In genomic region chr3:116422074-116422473, GRCm38 (mm10) we compare ENCODE assay signal across 8 mouse cellular contexts. TPM values are rescaled to one million over a fixed set of nuclear protein-coding genes. Genes with fewer than 3 reads are reported as not detected.
DNase-seq lines count a peak whose midpoint lies in the region; ATAC-seq and TF ChIP-seq lines count a peak whose summit lies in the region.

No protein-coding gene starts in this region.

- ATAC-seq in heart, embryonic 11.5 days (replicated peaks; ENCODE audit: insufficient number of reproducible peaks, low FRiP score, low TSS enrichment), result no peak
- no peak for ATAC-seq in liver, embryonic 15.5 days (ENCODE audit: insufficient read depth)

- dilution Hi-C loops in CH12.LX (cut with MboI; ENCODE audit: extremely low pct_ligation_motif_present, extremely low pct_unique_long_range_greater_than_20kb, low sequenced_read_pairs), result no loop called here

- in situ Hi-C loops in CH12.LX (cut with MboI; ENCODE audit: low pct_ligation_motif_present, low pct_unique_long_range_greater_than_20kb, low sequenced_read_pairs), result loop anchor here (5.0 kb wide), 1 partner anchor 65 kb away; no protein-coding TSS in a partner anchor

- H3K9me3 ChIP-seq in heart, embryonic 11.5 days (replicated peaks; ENCODE audit: control insufficient read depth, low read length), result no peaks in the 10 kb centered on the region
- peaks cover 4% of the 10 kb centered on the region for H3K9me3 ChIP-seq in CH12.LX (replicated peaks; ENCODE audit: low read length)
- H3K9me3 ChIP-seq in hindbrain, embryonic 10.5 days, result no peaks in the 10 kb centered on the region
- no peaks in the 10 kb centered on the region for H3K9me3 ChIP-seq in liver, embryonic 15.5 days (replicated peaks)

- TF ChIP-seq RAD21 in CH12.LX (IDR thresholded peaks at IDR 0.05; ENCODE audit: low read depth, low read length), result no peak

- H3K4me2 ChIP-seq in heart, embryonic 11.5 days, result peak overlapping the region; percentile 82
- H3K4me2 ChIP-seq in CH12.LX (ENCODE audit: insufficient read depth, low read depth, poor library complexity, severe bottlenecking), result peak overlapping the region; percentile 87
- H3K4me2 ChIP-seq in liver, embryonic 15.5 days, result peak overlapping the region; percentile 100

- peaks cover 5% of the 10 kb centered on the region for H3K4me1 ChIP-seq in heart, embryonic 11.5 days (ENCODE audit: control insufficient read depth, insufficient read depth, low read length)
- H3K4me1 ChIP-seq in CH12.LX (ENCODE audit: control insufficient read depth in 1 of 2, insufficient read depth in 2 of 2), result peaks cover 9 to 38% of the 10 kb centered on the region in 2 experiments
- H3K4me1 ChIP-seq in hindbrain, embryonic 10.5 days (replicated peaks), result peaks cover 33% of the 10 kb centered on the region
- peaks cover 18% of the 10 kb centered on the region for H3K4me1 ChIP-seq in liver, embryonic 15.5 days (replicated peaks)

- peaks cover 17% of the 10 kb centered on the region for H3K79me2 ChIP-seq in CH12.LX (replicated peaks; ENCODE audit: control insufficient read depth, extremely low read depth, insufficient read depth, poor library complexity, severe bottlenecking)

- no peak for TF ChIP-seq POLR2A in CH12.LX (IDR thresholded peaks at IDR 0.05; ENCODE audit: low read depth, low read length)

- no peak overlapping the region for H3K9ac ChIP-seq in heart, embryonic 11.5 days (ENCODE audit: low read depth, low read length)
- 0 out of 2 replicates have a peak overlapping the region, but pooled peaks have one; percentile 89 for H3K9ac ChIP-seq in CH12.LX (ENCODE audit: insufficient read depth, low read depth)
- no peak overlapping the region for H3K9ac ChIP-seq in liver, embryonic 15.5 days

- H3K27ac ChIP-seq in heart, embryonic 11.5 days (ENCODE audit: low read depth, low read length), result no peak overlapping the region
- H3K27ac ChIP-seq in CH12.LX (ENCODE audit: insufficient read depth, low read depth), result no peak overlapping the region
- H3K27ac ChIP-seq in hindbrain, embryonic 10.5 days, result peak overlapping the region; percentile 98
- no peak overlapping the region for H3K27ac ChIP-seq in liver, embryonic 15.5 days (replicated peaks)

- no peaks in the 10 kb centered on the region for H3K27me3 ChIP-seq in heart, embryonic 11.5 days (ENCODE audit: control insufficient read depth, insufficient read depth, low read length)
- no peaks in the 10 kb centered on the region for H3K27me3 ChIP-seq in CH12.LX (replicated peaks)
- H3K27me3 ChIP-seq in hindbrain, embryonic 10.5 days (ENCODE audit: insufficient read depth, poor library complexity, severe bottlenecking), result no peaks in the 10 kb centered on the region
- H3K27me3 ChIP-seq in liver, embryonic 15.5 days, result no peaks in the 10 kb centered on the region

- intact Hi-C loops in heart, postnatal 10 days (cut with DNase I), result loop anchor here (2.0 to 5.0 kb wide), 4 partner anchors 40 to 410 kb away; partner anchors contain the start of gene Rtca

- TF ChIP-seq EP300 in CH12.LX (IDR thresholded peaks at IDR 0.05; ENCODE audit: low read length), result no peak

- 54% methylated on average over 8 of the region's 8 CpGs for WGBS in heart, embryonic 11.5 days (ENCODE audit: insufficient replicate concordance)
- 44% methylated on average over 8 of the region's 8 CpGs for WGBS in hindbrain, embryonic 10.5 days
- 67% methylated on average over 8 of the region's 8 CpGs for WGBS in liver, embryonic 15.5 days (ENCODE audit: insufficient replicate concordance)

- DNase-seq in heart, postnatal 10 days, result no peak
- no peak for DNase-seq in CH12.LX (ENCODE audit: extremely low read depth)
- DNase-seq in hindbrain, embryonic 10.5 days (ENCODE audit: low spot score), result no peak
- DNase-seq in thymus, postnatal 36 days, result no peak
- DNase-seq in left cerebral cortex, adult 8-10 months (ENCODE audit: low spot score in 2 of 2), result no peak
- DNase-seq in left cerebral cortex, adult 18-20 months (ENCODE audit: low spot score in 2 of 2), result no peak

- no peak for TF ChIP-seq CTCF in CH12.LX (conservative IDR thresholded peaks at IDR 0.05 in 1 of 2, IDR thresholded peaks at IDR 0.05 in 1 of 2; ENCODE audit: low read depth in 2 of 2, low read length in 2 of 2)

- no peaks in the 10 kb centered on the region for H3K36me3 ChIP-seq in heart, embryonic 11.5 days (ENCODE audit: control insufficient read depth, insufficient read depth, low read length)
- H3K36me3 ChIP-seq in CH12.LX (replicated peaks in 1 of 2; ENCODE audit: control insufficient read depth in 1 of 2, insufficient read depth in 1 of 2, low read length in 1 of 2), result peaks cover 16 to 41% of the 10 kb centered on the region in 2 experiments
- H3K36me3 ChIP-seq in hindbrain, embryonic 10.5 days, result peaks cover 36% of the 10 kb centered on the region
- no peaks in the 10 kb centered on the region; the same call in 1 of the 2 replicates for H3K36me3 ChIP-seq in liver, embryonic 15.5 days (replicated peaks)

- peak overlapping the region; percentile 55 for H3K4me3 ChIP-seq in heart, embryonic 11.5 days (ENCODE audit: low read depth, low read length)
- peak overlapping the region in 1 of 3 experiments; percentile 82 for H3K4me3 ChIP-seq in CH12.LX (replicated peaks in 1 of 3; ENCODE audit: low read depth in 2 of 3, low read length in 2 of 3, poor library complexity in 1 of 3)
- peak overlapping the region; percentile 98 for H3K4me3 ChIP-seq in hindbrain, embryonic 10.5 days
- H3K4me3 ChIP-seq in liver, embryonic 15.5 days (replicated peaks), result peak overlapping the region; percentile 91; the same call in 1 of the 2 replicates

TF ChIP-seq in CH12.LX, 34 proteins besides CTCF, POLR2A, EP300 and RAD21:
- TF ChIP-seq MYC (IDR thresholded peaks at IDR 0.05; ENCODE audit: low read depth, low read length) (no peak), TCF12 (IDR thresholded peaks at IDR 0.05; ENCODE audit: low read depth, low read length) (no peak)

RNA-seq across cellular contexts. Expression of gene Cdc14a, which starts 1.8 kb away (rescaled TPM):
- polyA plus RNA-seq in heart, embryonic 11.5 days (2014; fragmentation: Nextera tagmentation; extraction: Ambion mirVana), result 6.3 and 6.5 TPM in 2 replicates
- 1 to 10 TPM; 5.2 to 6.5 TPM for total RNA-seq in heart, postnatal 10 days (2021)
- total RNA-seq in CH12.LX (2012; rRNA removed) (8.9 and 9.4 TPM in 2 replicates), CH12.LX (2014; rRNA removed) (9.8 and 12.0 TPM in 2 replicates)
- polyA plus RNA-seq in CH12.LX (2012; ENCODE audit: insufficient read length, low read depth), result 11.5 and 12.1 TPM in 2 replicates
- 14.4 and 18.8 TPM in 2 replicates for polyA plus RNA-seq in hindbrain, embryonic 10.5 days (2016; fragmentation: Nextera tagmentation; extraction: Ambion mirVana)
- 1.9 and 2.1 TPM in 2 replicates for polyA plus RNA-seq in liver, embryonic 15.5 days (2015; fragmentation: Nextera tagmentation; extraction: Ambion mirVana)
- 1 to 10 TPM; 4.5 to 6.6 (median 5.5) TPM for total RNA-seq in left cerebral cortex, adult 8-10 months (2022)
- total RNA-seq in left cerebral cortex, adult 18-20 months (2021), result 1 to 10 TPM; 3.4 to 3.6 TPM
